Mouse (Mus musculus): Measurements from ENCODE around the gene Tnr.

GRCm38 (mm10) chr1:159578391-159578790, 54.8 kb downstream of the Tnr start:
- no peak for TF ChIP-seq CTCF (conservative IDR thresholded peaks at IDR 0.05 in 1 of 2, IDR thresholded peaks at IDR 0.05 in 1 of 2; ENCODE audit: low read depth in 2 of 2, low read length in 2 of 2)
- no peak for TF ChIP-seq POLR2A (IDR thresholded peaks at IDR 0.05; ENCODE audit: low read depth, low read length)
- TF ChIP-seq POLR2AphosphoS2 (IDR thresholded peaks at IDR 0.05; ENCODE audit: low read depth, low read length) = no peak
- no peak for TF ChIP-seq MAX (IDR thresholded peaks at IDR 0.05; ENCODE audit: low read length)
- no peak for TF ChIP-seq NRF1 (IDR thresholded peaks at IDR 0.05; ENCODE audit: low read depth, low read length)
- TF ChIP-seq ETS1 (conservative IDR thresholded peaks at IDR 0.05; ENCODE audit: low read depth, low read length) = no peak
- TF ChIP-seq SMC3 (IDR thresholded peaks at IDR 0.05; ENCODE audit: low read depth, low read length) = no peak
- TF ChIP-seq EP300 (IDR thresholded peaks at IDR 0.05; ENCODE audit: low read length) = no peak
- no peak for TF ChIP-seq SIN3A (IDR thresholded peaks at IDR 0.05; ENCODE audit: low read length)
- TF ChIP-seq HCFC1 (IDR thresholded peaks at IDR 0.05; ENCODE audit: low read depth, low read length) = no peak
- TF ChIP-seq JUND (conservative IDR thresholded peaks at IDR 0.05; ENCODE audit: low read depth, low read length) = no peak
- no peak for TF ChIP-seq MAFK (IDR thresholded peaks at IDR 0.05; ENCODE audit: insufficient replicate concordance, low read length)
- TF ChIP-seq ZNF384 (IDR thresholded peaks at IDR 0.05; ENCODE audit: low read depth, low read length) = no peak

Measured in CH12.LX (cell line).